Mouse (Mus musculus) right cerebral cortex, postnatal 4 days (tissue): ENCODE measurements around the gene Hap1.
"Not testable (repeated sequence)": the region's sequence is repeated elsewhere in the genome, so short reads cannot be mapped to it uniquely, and the experiment has no call there.

Experiments used
- DNase-seq: peaks from one replicate; pipeline ENCODE4 v3.0.0-alpha.2; 2022

Gene Hap1

DNA sequence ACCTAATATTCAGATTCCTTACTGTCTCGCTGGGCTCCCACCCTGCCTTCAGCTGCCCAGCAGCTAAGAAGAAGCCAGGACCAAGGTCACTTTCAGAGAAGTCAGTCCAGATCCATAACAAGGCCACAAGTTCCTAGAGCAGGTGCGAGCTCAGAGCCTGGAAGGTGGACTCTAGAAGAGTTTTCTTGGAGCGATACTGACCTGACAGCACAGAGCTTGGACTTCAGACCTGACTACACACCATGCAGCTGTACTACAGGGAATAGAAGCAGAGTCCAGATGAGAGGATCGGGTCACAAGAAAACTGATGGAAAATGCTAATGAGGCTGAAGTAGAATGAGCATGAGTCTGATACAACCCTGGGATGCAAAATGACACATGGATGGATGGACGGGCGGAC lies 42.5 kb downstream of the Hap1 start:
- DNase-seq: no peak

GRCm38 (mm10) chr11:100312096-100312679 lies 43.7 kb downstream of the Hap1 start:
- no peak for DNase-seq

DNA sequence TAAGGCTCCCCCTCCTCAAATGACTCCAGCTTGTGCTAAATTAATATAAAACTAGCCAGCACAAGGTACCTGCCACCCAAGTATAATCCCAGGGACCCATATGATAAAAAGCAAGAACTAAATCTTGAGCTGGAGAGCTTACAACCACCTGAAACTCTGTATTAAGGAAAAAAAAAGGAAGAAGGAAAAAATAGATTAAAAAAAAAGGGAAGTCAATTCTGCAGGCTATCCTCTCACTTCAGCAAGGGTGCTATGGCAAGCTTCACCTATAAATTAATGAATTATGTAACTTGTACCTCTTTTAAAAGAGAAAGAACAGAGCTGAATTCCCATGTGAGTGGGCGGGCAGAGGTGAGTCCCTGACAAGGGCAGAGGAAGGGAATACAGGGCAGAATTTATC lies 44.3 kb downstream of the Hap1 start:
- DNase-seq: no peak

- DNase-seq: not testable (repeated sequence)
Observed at GRCm38 (mm10) chr11:100308672-100309071, 47.3 kb downstream of the Hap1 start.

DNA sequence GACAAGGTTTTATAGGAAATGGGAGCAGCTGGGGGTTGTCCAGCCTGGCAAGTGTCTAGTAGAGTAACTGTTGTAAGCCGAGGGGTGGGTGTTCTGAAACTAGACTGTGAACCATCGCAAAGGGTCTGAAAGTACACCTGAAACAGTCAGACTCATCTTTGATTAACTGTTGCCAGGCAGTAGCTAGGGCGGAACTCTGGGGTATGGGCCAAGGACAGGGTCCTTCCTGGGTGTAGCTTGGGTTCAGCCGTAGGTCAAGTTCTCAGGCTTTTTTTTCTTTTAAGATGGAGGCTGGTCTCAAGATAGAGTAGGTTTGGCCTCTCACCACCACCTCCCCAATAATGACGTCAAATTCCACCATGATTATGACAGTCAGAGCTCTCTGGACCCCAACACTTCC lies 48.0 kb downstream of the Hap1 start:
- no peak for DNase-seq

DNA sequence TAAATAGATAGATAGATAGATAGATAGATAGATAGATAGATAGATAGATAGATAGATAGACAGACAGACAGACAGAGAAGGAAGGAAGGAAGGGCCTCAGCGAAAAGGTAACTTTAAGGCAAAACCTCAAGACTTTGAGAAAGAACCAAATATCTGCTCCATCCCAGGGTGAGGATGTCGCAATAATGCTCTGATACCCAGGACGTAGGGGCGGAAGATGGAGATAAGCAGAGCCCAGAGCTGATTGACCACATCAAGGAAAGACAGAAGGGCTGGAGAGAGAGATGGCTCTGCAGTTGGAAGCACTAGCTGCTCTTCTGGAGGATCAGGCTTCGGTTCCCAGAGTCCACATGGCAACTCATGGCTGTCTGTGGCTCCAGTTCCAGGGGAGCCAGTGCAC lies 54.6 kb downstream of the Hap1 start:
- DNase-seq: no peak

DNA sequence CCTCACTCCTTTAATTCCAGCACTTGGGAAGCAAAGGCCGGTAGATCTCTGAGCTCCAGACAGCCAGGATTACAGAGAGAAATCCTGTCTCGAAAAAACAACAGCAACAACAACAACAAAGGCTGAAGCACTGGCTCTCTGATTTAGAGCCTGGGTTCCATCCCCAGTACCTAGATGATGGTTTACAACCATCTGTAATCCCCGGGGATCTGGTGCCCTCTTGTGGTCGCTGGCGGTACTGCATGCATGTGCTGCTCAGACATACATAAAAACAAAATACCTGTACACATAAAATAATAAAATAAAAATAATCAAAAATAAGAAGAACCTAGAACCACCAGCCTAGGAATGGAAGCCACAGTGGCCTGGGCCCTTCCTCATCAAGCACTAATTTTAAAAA lies 55.6 kb downstream of the Hap1 start:
- peak; percentile 75 for DNase-seq

DNA sequence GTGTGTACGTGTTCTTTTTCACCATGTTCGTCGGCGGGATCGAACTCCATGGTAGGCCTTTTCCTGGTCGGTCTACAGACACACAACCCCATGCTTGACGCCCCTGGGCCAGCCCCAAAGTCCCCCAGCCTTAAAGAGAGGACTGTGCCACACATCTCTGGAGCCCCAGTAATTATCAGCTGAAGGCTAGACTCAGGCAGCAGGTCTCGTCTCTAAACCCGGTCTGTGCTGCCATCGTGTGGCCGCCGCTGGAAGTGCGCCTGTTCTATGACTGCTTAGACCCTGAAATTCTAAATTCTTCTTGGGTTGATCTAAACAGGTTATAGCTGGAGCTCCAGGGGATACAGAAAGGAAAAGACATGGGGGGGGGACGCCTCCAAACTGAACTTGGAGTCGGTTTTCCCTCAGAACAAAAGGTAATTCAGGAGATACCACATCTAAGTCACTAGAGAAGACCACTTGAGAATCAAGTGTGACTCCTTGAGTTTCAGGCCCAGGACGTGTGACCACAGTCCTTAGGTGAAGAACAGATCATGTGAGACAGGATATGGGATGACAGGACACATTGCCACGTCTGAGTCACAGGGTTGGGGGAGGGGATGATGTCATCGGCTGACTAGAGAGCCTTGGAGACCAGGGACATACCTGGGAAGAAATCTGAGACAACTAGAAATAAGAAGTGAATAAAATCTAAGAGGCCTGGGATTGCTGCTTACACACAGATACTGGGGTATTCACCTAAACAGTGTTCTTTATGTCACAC lies 57.5 kb downstream of the Hap1 start:
- DNase-seq: peak; percentile 95

DNA sequence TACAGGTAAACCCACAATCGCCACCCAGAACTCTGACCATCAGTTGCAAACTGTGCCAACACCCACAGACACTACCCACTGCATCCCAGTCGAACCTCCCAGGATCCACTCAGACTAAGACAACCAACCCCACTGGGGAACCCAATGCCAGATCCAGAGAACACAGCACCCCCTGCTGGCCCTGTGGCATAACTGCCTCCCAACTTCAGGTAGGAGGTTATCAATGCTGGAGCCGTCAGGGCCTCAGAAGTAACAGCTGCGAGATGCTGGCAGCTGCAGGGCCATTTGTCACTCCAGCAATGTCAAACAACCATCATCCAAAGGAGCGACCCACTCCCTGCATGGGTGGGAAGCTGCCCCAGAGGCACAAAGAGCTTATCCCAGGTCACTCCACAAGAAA lies 58.1 kb downstream of the Hap1 start:
- DNase-seq: peak; percentile 23
